Mouse (Mus musculus): ENCODE data around the gene Ddx3y. TPM values are rescaled to one million over a fixed set of nuclear protein-coding genes. Genes with fewer than 3 reads are reported as not detected.

Ddx3y gene
- polyA plus RNA-seq (2012) = not detected in 2 replicates

DNA sequence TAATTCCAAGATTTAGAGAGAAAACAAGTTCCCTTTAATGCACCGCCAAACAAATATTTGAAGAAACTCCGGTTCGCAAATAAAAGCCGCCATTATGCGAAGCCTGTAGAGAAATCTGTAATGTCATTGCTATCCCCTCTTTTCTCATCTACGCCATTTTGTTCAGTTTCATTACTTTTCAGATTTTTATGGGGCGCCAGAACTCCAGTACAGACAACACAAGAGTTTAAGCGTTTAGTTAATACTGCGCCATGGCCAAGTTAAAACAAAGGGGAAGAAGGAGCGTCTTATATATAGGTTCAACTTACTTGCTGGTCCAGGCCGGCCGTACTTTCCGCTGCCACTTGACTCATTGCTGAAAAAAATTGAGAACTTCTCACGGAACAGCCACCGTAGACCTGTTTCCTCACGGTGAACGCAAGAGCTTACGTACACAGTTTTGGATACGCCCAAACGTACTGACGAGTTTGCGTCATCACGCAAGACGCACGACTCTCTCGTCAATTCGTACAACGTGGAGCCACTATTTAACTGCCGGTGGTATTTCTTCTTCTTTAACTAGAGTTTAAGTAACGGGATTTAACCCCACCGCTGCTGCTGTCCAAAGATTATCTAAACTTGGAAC is at the start of gene Ddx3y:
Gene Ddx3y (minus strand): TSS at position 459 of the 625 bp plus-strand sequence.

GRCm38 (mm10) chrY:1245426-1245863 is 41.0 kb downstream of the Ddx3y start, which contains the start of gene Uty:
Uty (minus strand) TSS chrY:1245759.

Other genes starting within 250 kb of the Ddx3y start
- 0.02 and 0.06 TPM in 2 replicates for gene Uty, start 40.9 kb downstream of the Ddx3y start, polyA plus RNA-seq (2012)
- gene Usp9y, start 173.2 kb upstream of the Ddx3y start, polyA plus RNA-seq (2012) = not detected in 2 replicates